Mouse (Mus musculus) heart, adult 2 months (tissue): ENCODE data around the gene Crabp2. TPM values are rescaled to one million over a fixed set of nuclear protein-coding genes. Genes with fewer than 3 reads are reported as not detected.
A peak's percentile ranks its signal among the peaks of the same experiment; 100 is the strongest.

Experiments
- DNase-seq, 2 experiments: peaks; one replicate each; pipeline ENCODE4 v3.0.0; 2021
- H3K27ac ChIP-seq: fragments of 200-600 bp; 2 replicates; pipeline ENCODE4 v1.8.1; 2022
- H3K27me3 ChIP-seq: fragments of 200-500 bp; 2 replicates; pipeline ENCODE4 v1.6.1; 2012; ENCODE audit warnings: mild to moderate bottlenecking, low read length, inconsistent platforms, mixed read lengths; ENCODE audit not compliant: control insufficient read depth, insufficient read depth
- H3K36me3 ChIP-seq: fragments of 200-500 bp; 2 replicates; pipeline ENCODE4 v1.6.1; 2012; ENCODE audit warnings: low read length, inconsistent platforms; ENCODE audit not compliant: control insufficient read depth, insufficient read depth
- H3K4me1 ChIP-seq: fragments of 200-500 bp; 2 replicates; pipeline ENCODE4 v1.6.1; 2011; ENCODE audit warnings: low read length; ENCODE audit not compliant: control insufficient read depth, insufficient read depth
- H3K4me3 ChIP-seq: fragments of 200-600 bp; 2 replicates; pipeline ENCODE4 v1.8.1; 2022
- H3K79me2 ChIP-seq: fragments of 200-500 bp; replicated peaks from 2 replicates; pipeline ENCODE4 v1.6.1; 2012; ENCODE audit warnings: mild to moderate bottlenecking, inconsistent platforms, low read length, moderate library complexity, mixed read lengths; ENCODE audit not compliant: control insufficient read depth, insufficient read depth
- H3K9ac ChIP-seq: fragments of 200-500 bp; 2 replicates; pipeline ENCODE4 v1.6.1; 2012; ENCODE audit warnings: low read depth, mild to moderate bottlenecking, control low read depth, inconsistent platforms, low read length, mixed read lengths
- CTCF ChIP-seq: fragments of 200-600 bp; IDR thresholded peaks from 2 replicates; pipeline ENCODE4 v1.8.1; 2022; ENCODE audit warnings: antibody characterized with exemption, mild to moderate bottlenecking, moderate library complexity
- EP300 ChIP-seq: fragments of 200-500 bp; IDR thresholded peaks from 2 replicates; pipeline ENCODE4 v1.6.1; 2011; ENCODE audit warnings: low read depth, low read length, control low read depth; ENCODE audit not compliant: insufficient read depth
- POLR2A ChIP-seq: fragments of 200-500 bp; IDR thresholded peaks from 2 replicates; pipeline ENCODE4 v1.6.1; 2011; ENCODE audit warnings: mild to moderate bottlenecking, low read depth, low read length, control low read depth; ENCODE audit not compliant: insufficient read depth
- WGBS: fragments of 180-500 bp; shearing (Covaris S2); methylation state at CpG from one replicate; pipeline ENCODE4 v1.1.7; 2018; 5-methylcytosine and 5-hydroxymethylcytosine counted together
- intact Hi-C: fragments of 180-260 bp; cut with DNase I; formaldehyde crosslinking; loops from one replicate; pipeline ENCODE4 v1.15.1; 2025
- polyA plus RNA-seq: library from polyadenylated mRNA; depleted of rRNA; stranded (reverse); fragments of >200 nt; gene quantifications from 2 replicates; pipeline ENCODE4 v1.2.3, GENCODE M21; 2012
- total RNA-seq, 2 experiments: library from RNA; stranded (reverse); gene quantifications; 2 replicates each; pipeline ENCODE4 v1.2.3; 2021

Gene Crabp2
- total and polyA plus RNA-seq, 3 experiments: 0.25 TPM; not detected in 2

- H3K36me3 ChIP-seq: peaks cover 2% of the 10 kb centered on the region; the same call in 1 of the 2 replicates
- no peak for DNase-seq
Observed at GRCm38 (mm10) chr3:87942471-87942870, 6.0 kb upstream of the Crabp2 start.

GRCm38 (mm10) chr3:87943586-87943985 lies 4.9 kb upstream of the Crabp2 start:
- 66% methylated on average over 7 of the region's 7 CpGs for WGBS
- H3K79me2 ChIP-seq: no peaks in the 10 kb centered on the region
- peaks cover 2% of the 10 kb centered on the region; the same call in 1 of the 2 replicates for H3K27me3 ChIP-seq
- intact Hi-C loops: no loop called here
- peaks cover 2% of the 10 kb centered on the region; the same call in 1 of the 2 replicates for H3K36me3 ChIP-seq
- no peak overlapping the region for H3K9ac ChIP-seq
- H3K4me1 ChIP-seq: peaks cover 5% of the 10 kb centered on the region
- DNase-seq: no peak
- no peak overlapping the region for H3K4me3 ChIP-seq
- H3K27ac ChIP-seq: no peak overlapping the region
- TF ChIP-seq POLR2A (no peak), CTCF (no peak), EP300 (no peak)

More at GRCm38 (mm10) chr3:87942471-87942870, 6.0 kb upstream of the Crabp2 start:
- Histone ChIP-seq H3K79me2 (no peaks in the 10 kb centered on the region), H3K27ac (no peak overlapping the region), H3K9ac (no peak overlapping the region), H3K27me3 (peaks cover 2% of the 10 kb centered on the region; the same call in 1 of the 2 replicates), H3K4me3 (no peak overlapping the region), H3K4me1 (peaks cover 4% of the 10 kb centered on the region; the same call in 1 of the 2 replicates)
- intact Hi-C loops: no loop called here
- WGBS: 86% methylated on average over 2 of the region's 2 CpGs
- no peak for TF ChIP-seq EP300
- no peak for TF ChIP-seq CTCF
- TF ChIP-seq POLR2A: no peak

- no peaks in the 10 kb centered on the region for H3K36me3 ChIP-seq
- TF ChIP-seq POLR2A: no peak
- no peak for TF ChIP-seq EP300
- TF ChIP-seq CTCF: no peak
- peak in 1 of 2 experiments; percentile 55 for DNase-seq
- intact Hi-C loops: no loop called here
- no peak overlapping the region for H3K27ac ChIP-seq
- H3K4me1 ChIP-seq: peaks cover 5% of the 10 kb centered on the region
- no peaks in the 10 kb centered on the region for H3K79me2 ChIP-seq
- 18% methylated on average over 4 of the region's 4 CpGs for WGBS
- no peak overlapping the region for H3K9ac ChIP-seq
- no peak overlapping the region for H3K4me3 ChIP-seq
- peaks cover 6% of the 10 kb centered on the region; the same call in 1 of the 2 replicates for H3K27me3 ChIP-seq
Observed at GRCm38 (mm10) chr3:87944838-87945600, 3.4 kb upstream of the Crabp2 start.

- Histone ChIP-seq H3K27ac (no peak overlapping the region), H3K36me3 (no peaks in the 10 kb centered on the region), H3K79me2 (no peaks in the 10 kb centered on the region), H3K9ac (no peak overlapping the region), H3K4me1 (peaks cover 5% of the 10 kb centered on the region), H3K4me3 (no peak overlapping the region), H3K27me3 (peaks cover 8% of the 10 kb centered on the region; the same call in 1 of the 2 replicates)
- WGBS: 51% methylated on average over 12 of the region's 12 CpGs
- intact Hi-C loops: no loop called here
- TF ChIP-seq EP300 (no peak), CTCF (no peak), POLR2A (no peak)
- DNase-seq: no peak
Observed at GRCm38 (mm10) chr3:87945781-87946540, 2.5 kb upstream of the Crabp2 start.

GRCm38 (mm10) chr3:87946541-87946860 lies 2.0 kb upstream of the Crabp2 start:
- Histone ChIP-seq H3K27me3 (peaks cover 9% of the 10 kb centered on the region), H3K36me3 (no peaks in the 10 kb centered on the region), H3K4me1 (peaks cover 5% of the 10 kb centered on the region), H3K9ac (no peak overlapping the region), H3K4me3 (no peak overlapping the region), H3K79me2 (no peaks in the 10 kb centered on the region), H3K27ac (no peak overlapping the region)
- TF ChIP-seq POLR2A: no peak
- TF ChIP-seq EP300: no peak
- no peak for TF ChIP-seq CTCF
- DNase-seq: no peak
- intact Hi-C loops: no loop called here
- 40% methylated on average over 1 of the region's 1 CpGs for WGBS
